Mouse (Mus musculus) left cerebral cortex, adult 2 months (tissue): ENCODE results near the gene Tulp1. TPM values are rescaled to one million over a fixed set of nuclear protein-coding genes. Genes with fewer than 3 reads are reported as not detected.

Experiments used
- DNase-seq, 2 experiments: peaks; one replicate each; pipeline ENCODE4 v3.0.0; 2021 to 2022; ENCODE audit warnings: low spot score in 2 of 2, mixed read lengths in 1 of 2; ENCODE audit errors: extremely low spot score in 1 of 2
- H3K27ac ChIP-seq: fragments of 200-600 bp; 2 replicates; pipeline ENCODE4 v1.8.1; 2022
- H3K4me3 ChIP-seq: fragments of 200-600 bp; 2 replicates; pipeline ENCODE4 v1.8.1; 2022
- CTCF ChIP-seq: fragments of 200-600 bp; IDR thresholded peaks from 2 replicates; pipeline ENCODE4 v1.8.1; 2022; ENCODE audit warnings: antibody characterized with exemption, mild to moderate bottlenecking, moderate library complexity
- intact Hi-C: fragments of 180-260 bp; cut with DNase I; formaldehyde crosslinking; loops from one replicate; pipeline ENCODE4 v1.15.1; 2025
- total RNA-seq, 2 experiments: library from RNA; stranded (reverse); gene quantifications; 2 replicates each; pipeline ENCODE4 v1.2.3; 2021

Gene Tulp1
- total RNA-seq, 2 experiments from 2014 or later, result not detected

GRCm38 (mm10) chr17:28388534-28388933 lies 23.5 kb upstream of the Tulp1 start:
- no peak overlapping the region for H3K27ac ChIP-seq
- no peak overlapping the region for H3K4me3 ChIP-seq
- no peak for DNase-seq
- intact Hi-C loops, result no loop called here
- TF ChIP-seq CTCF, result no peak

GRCm38 (mm10) chr17:28386150-28386905 lies 21.3 kb upstream of the Tulp1 start:
- DNase-seq, result peak; percentile 78 to 86
- peak; percentile 96 for TF ChIP-seq CTCF
- intact Hi-C loops, result loop anchor here (1.0 kb wide), 1 partner anchor 142 kb away; no protein-coding TSS in a partner anchor
- peak overlapping the region; percentile 35 for H3K4me3 ChIP-seq
- H3K27ac ChIP-seq, result no peak overlapping the region

- no peak overlapping the region for H3K4me3 ChIP-seq
- DNase-seq, result no peak
- H3K27ac ChIP-seq, result no peak overlapping the region
- TF ChIP-seq CTCF, result peak; percentile 34
- intact Hi-C loops, result no loop called here
Measured at GRCm38 (mm10) chr17:28384298-28384697, 19.3 kb upstream of the Tulp1 start.

DNA sequence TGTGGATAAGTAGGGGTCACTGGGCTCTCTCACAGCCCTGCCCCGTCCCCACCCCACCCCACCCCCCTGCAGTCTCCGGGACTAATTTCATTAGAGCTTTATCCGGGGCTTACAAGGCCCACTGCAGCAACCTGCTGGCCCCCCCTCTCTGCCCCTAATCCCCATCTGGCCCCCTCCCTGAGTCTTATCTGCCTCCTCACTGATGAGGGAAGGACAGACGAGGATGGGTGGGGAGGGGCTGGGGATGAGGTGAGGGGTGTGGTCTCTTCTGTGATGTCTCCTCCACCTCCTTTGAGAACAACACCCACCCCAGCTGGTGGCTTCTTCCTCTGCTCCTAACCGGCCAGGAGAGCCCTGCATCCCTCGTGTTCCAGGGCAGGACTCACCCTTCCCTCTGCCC lies 15.2 kb upstream of the Tulp1 start:
- no peak for DNase-seq
- Histone ChIP-seq H3K4me3 (no peak overlapping the region), H3K27ac (no peak overlapping the region)
- no peak for TF ChIP-seq CTCF
- intact Hi-C loops, result no loop called here

DNA sequence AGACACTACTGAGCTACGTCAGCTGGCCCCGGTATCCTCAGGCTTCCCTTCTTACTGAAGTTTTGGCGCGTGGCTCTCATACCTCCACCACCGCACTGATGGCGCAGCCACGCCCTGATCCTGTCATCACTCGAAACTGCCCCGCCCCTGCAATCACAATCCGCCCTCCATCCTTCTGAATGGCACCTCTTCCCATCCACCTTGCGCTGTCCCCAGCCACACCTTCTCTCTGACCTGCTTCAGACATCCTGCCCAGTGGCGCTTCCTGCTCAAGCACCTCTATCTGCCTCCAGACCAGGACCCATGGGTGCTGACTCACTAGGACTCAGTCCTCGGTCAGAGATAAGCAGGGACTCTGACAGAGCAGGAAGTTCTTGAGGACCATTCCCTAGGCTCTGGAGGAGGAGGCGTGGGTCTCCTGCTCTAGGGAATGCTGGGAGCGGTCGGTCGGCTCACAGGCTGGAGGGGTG lies 10.6 kb upstream of the Tulp1 start:
- no peak for DNase-seq

DNA sequence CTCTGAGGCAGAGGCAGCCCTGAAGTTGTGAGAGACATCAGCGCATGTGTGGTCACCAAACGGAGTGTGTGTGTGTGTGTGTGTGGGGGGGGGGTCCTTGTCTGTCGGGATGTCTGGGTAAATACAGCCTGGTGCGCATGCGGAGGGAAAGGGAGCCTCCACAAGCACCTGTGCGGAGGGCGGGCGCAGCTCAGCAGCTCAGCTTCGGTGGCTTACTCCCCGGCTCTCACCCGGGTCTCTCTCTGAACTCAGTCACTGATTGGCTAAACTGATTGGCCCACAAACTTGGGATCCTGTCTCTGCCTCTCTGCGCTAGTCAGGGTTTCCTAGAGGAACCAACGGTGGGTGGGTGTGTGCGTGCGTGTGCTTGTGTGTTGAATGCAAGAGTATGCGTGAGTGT lies 9.5 kb upstream of the Tulp1 start:
- TF ChIP-seq CTCF, result no peak
- H3K27ac ChIP-seq, result no peak overlapping the region
- no peak for DNase-seq
- no peak overlapping the region for H3K4me3 ChIP-seq
- intact Hi-C loops, result no loop called here

More for the DNA sequence above, 10.6 kb upstream of the Tulp1 start:
- intact Hi-C loops, result no loop called here
- no peak overlapping the region for H3K4me3 ChIP-seq
- TF ChIP-seq CTCF, result no peak
- no peak overlapping the region for H3K27ac ChIP-seq

- peak; percentile 58 for TF ChIP-seq CTCF
- intact Hi-C loops, result no loop called here
- H3K27ac ChIP-seq, result no peak overlapping the region
- H3K4me3 ChIP-seq, result no peak overlapping the region
- DNase-seq, result no peak
Measured at GRCm38 (mm10) chr17:28373821-28374220, 8.8 kb upstream of the Tulp1 start.

DNA sequence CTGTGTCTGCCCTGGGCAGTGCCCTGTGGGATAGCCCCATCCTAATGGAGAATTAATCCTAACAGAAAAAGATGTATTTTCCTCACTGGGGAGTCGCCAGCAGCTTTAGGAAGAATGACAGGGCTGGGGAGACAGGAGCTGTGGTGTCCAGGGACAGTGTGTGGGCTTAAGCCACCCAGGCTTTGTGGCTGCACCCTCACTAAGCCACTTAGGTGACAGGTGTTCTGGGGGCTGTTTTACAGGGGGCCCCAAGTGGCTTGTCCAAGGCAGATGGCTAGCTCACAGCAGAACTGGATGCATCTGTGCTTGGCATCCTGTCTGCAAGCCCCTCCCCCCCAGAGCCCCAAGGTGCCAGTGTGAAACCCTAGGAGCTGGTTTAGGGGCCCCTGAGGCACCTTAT lies 6.9 kb upstream of the Tulp1 start:
- Histone ChIP-seq H3K27ac (no peak overlapping the region), H3K4me3 (no peak overlapping the region)
- no peak for TF ChIP-seq CTCF
- DNase-seq, result no peak
- intact Hi-C loops, result no loop called here

DNA sequence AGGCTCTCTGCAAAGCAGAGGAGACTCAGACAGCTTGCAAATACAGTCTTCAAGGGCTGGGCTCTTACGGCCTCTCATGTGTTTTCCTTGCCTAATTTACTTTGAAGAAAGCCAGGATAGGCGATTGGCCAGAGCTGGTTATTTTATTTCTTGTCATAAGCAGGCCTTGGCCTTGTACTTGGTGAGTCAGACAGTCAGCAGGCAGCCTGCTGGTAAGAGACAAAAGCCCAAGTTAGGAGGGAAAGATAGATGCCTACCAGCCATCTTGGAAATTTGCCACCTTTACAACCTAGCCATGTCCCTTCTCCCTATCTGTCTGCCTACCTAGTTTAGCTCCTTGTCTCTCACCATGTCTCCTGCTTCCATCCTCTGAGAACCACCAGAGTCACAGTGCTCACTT lies 6.3 kb upstream of the Tulp1 start:
- no peak for DNase-seq
- Histone ChIP-seq H3K4me3 (no peak overlapping the region), H3K27ac (no peak overlapping the region)
- intact Hi-C loops, result no loop called here
- TF ChIP-seq CTCF, result no peak

GRCm38 (mm10) chr17:28369056-28369455 lies 4.0 kb upstream of the Tulp1 start:
- intact Hi-C loops, result no loop called here
- TF ChIP-seq CTCF, result no peak
- Histone ChIP-seq H3K27ac (no peak overlapping the region), H3K4me3 (no peak overlapping the region)
- DNase-seq, result no peak

GRCm38 (mm10) chr17:28368449-28368848 lies 3.4 kb upstream of the Tulp1 start:
- Histone ChIP-seq H3K4me3 (no peak overlapping the region), H3K27ac (no peak overlapping the region)
- TF ChIP-seq CTCF, result peak; percentile 90
- DNase-seq, result peak; percentile 51 to 61
- intact Hi-C loops, result no loop called here

- H3K4me3 ChIP-seq, result no peak overlapping the region
- no peak for DNase-seq
- H3K27ac ChIP-seq, result no peak overlapping the region
- intact Hi-C loops, result no loop called here
- TF ChIP-seq CTCF, result no peak
Measured at GRCm38 (mm10) chr17:28363507-28363906, 1.5 kb downstream of the Tulp1 start.

DNA sequence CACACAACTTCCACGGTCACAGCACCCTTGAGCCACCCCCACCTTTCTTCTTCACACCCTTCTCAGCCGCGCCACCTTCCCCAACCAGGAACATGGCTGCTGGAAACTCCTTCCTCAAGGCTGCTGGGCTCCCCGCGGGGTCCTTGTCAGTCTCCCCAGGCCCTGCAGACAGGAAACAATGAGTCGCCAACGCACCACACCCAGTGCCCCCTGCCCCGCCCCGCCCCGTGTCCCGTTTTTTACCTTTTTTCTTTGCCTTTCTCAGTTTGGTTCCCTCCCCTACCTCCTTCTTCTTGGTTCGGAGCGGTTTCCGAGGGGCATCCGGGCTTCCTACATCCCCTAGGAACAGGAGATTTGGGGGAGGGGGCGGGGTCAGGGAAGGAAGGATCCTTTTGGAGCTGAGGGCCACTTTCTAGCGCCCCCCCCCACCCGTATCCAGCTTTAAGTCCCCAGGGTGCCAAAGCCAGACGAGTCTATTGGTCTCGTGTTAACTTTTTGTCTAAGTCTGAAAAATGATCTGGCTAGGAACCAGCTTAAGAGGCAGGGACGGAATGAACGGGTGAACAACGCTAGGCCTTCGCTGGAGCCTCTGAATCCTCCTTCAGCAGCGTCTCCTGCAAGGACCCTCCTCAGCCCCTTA lies 2.2 kb downstream of the Tulp1 start:
- TF ChIP-seq CTCF, result no peak
- no peak for DNase-seq
- intact Hi-C loops, result no loop called here
- Histone ChIP-seq H3K27ac (no peak overlapping the region), H3K4me3 (no peak overlapping the region)
